Mouse (Mus musculus) lung, adult 2 months (tissue): ENCODE measurements around the gene Coil. TPM values are rescaled to one million over a fixed set of nuclear protein-coding genes. Genes with fewer than 3 reads are reported as not detected.

ENCODE experiments used
- DNase-seq: peaks from one replicate; pipeline ENCODE4 v3.0.0; 2022
- H3K4me1 ChIP-seq: fragments of 200-500 bp; 2 replicates; pipeline ENCODE4 v1.6.1; 2011; ENCODE audit warnings: low read length; ENCODE audit not compliant: control insufficient read depth, insufficient read depth
- H3K4me3 ChIP-seq: fragments of 200-500 bp; replicated peaks from 2 replicates; pipeline ENCODE3; 2011; ENCODE audit warnings: low read depth, mild to moderate bottlenecking, control low read depth, low read length; ENCODE audit errors: extremely low read depth
- CTCF ChIP-seq: fragments of 200-500 bp; IDR thresholded peaks from 2 replicates; pipeline ENCODE4 v1.5.1; 2011; ENCODE audit warnings: mild to moderate bottlenecking, low read length, control low read depth; ENCODE audit not compliant: insufficient read depth
- POLR2A ChIP-seq: fragments of 200-500 bp; IDR thresholded peaks from 2 replicates; pipeline ENCODE4 v1.6.1; 2011; ENCODE audit warnings: low read depth, mild to moderate bottlenecking, control low read depth, low read length, borderline replicate concordance; ENCODE audit errors: extremely low read depth
- WGBS: fragments of 180-500 bp; shearing (Covaris S2); methylation state at CpG from one replicate; pipeline ENCODE4 v1.1.7; 2018; 5-methylcytosine and 5-hydroxymethylcytosine counted together
- polyA plus RNA-seq: library from polyadenylated mRNA; depleted of rRNA; stranded (reverse); fragments of >200 nt; gene quantifications from 2 replicates; pipeline ENCODE4 v1.2.3, GENCODE M21; 2012

Coil gene
- polyA plus RNA-seq, 1 experiment, result 3.5 TPM

- DNase-seq, result no peak
- TF ChIP-seq POLR2A (no peak), CTCF (no peak)
- H3K4me3 ChIP-seq, result no peak overlapping the region
- WGBS, result 70% methylated on average over 5 of the region's 5 CpGs
- H3K4me1 ChIP-seq, result peaks cover 18% of the 10 kb centered on the region
Observed at GRCm38 (mm10) chr11:89002068-89002467, 32.0 kb downstream of the Coil start.

- Histone ChIP-seq H3K4me1 (peaks cover 18% of the 10 kb centered on the region), H3K4me3 (no peak overlapping the region)
- WGBS, result 25% methylated on average over 5 of the region's 5 CpGs
- DNase-seq, result no peak
- TF ChIP-seq CTCF (no peak), POLR2A (no peak)
Observed at GRCm38 (mm10) chr11:89002621-89003020, 32.6 kb downstream of the Coil start.

GRCm38 (mm10) chr11:89003078-89003477 lies 33.0 kb downstream of the Coil start:
- no peak for DNase-seq
- TF ChIP-seq CTCF (no peak), POLR2A (no peak)
- 22% methylated on average over 6 of the region's 6 CpGs for WGBS
- H3K4me1 ChIP-seq, result peaks cover 18% of the 10 kb centered on the region
- H3K4me3 ChIP-seq, result no peak overlapping the region

DNA sequence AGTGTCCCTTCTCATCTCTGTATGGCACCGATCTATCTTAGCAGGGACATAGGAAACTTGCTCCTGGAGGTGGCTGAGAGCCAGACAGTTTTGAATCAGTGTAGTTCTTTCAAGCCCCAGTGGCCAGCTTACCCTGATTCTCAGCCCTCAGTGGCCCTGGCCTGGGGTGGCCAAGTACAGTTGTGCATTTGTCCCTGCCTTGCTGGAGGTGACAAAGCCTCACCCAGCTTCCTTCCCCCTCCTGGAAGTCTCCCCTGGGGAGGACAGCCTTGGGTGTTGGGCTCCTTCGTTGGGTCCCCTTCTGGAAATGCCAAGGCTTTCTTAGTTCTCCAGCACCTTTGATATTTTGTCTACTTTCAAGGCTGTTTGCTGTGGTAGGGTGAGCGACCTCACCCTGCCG lies 33.7 kb downstream of the Coil start:
- 45% methylated on average over 4 of the region's 4 CpGs for WGBS

DNA sequence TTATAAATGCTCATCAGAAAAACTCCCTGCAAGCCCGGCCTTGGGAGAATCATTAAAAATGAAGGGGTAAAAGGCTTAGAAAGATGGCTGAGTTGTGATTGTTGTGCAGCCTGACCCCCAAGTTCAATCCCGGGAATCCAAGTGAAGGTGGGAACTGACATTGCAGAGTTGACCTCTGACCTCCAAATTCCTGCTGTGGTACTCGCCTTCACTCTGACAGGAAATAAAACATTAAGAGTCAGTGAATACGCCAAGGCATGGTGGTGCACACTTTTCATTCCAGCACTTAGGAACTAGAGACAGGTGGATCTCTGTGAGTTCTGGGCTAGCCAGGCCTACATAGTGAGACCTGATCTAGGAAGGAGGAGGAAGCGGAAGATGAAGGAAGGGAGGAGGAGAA lies 35.4 kb downstream of the Coil start:
- no peak for DNase-seq
- Histone ChIP-seq H3K4me3 (no peak overlapping the region), H3K4me1 (peaks cover 18% of the 10 kb centered on the region)
- no peak for TF ChIP-seq CTCF
- TF ChIP-seq POLR2A, result no peak
- WGBS, result 57% methylated on average over 5 of the region's 5 CpGs

More for the DNA sequence above, 33.7 kb downstream of the Coil start:
- Histone ChIP-seq H3K4me3 (no peak overlapping the region), H3K4me1 (peaks cover 18% of the 10 kb centered on the region)
- no peak for DNase-seq
- TF ChIP-seq POLR2A, result no peak
- TF ChIP-seq CTCF, result no peak

GRCm38 (mm10) chr11:89006404-89006803 lies 36.4 kb downstream of the Coil start:
- no peak for DNase-seq
- H3K4me1 ChIP-seq, result peaks cover 11% of the 10 kb centered on the region

DNA sequence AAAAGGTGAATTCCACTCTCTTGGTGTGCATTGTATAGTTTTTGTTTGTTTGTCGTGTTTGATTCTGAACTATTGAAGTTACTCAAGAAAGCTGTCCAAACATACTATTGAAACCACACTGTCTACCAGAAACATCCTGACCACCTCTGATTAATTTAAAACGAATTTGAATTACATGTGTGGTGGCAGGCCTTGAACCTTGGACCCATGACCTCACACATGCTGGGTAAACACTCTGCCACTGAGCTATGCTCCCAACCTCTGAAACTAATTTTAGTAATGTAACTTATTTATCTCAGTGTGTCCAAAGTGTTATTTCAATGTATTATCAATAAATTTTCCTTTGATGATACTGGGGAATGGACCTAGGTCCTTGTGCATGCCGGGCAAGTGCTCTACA lies 37.5 kb downstream of the Coil start:
- TF ChIP-seq POLR2A, result no peak
- no peak for TF ChIP-seq CTCF
- 79% methylated on average over 3 of the region's 3 CpGs for WGBS

More at GRCm38 (mm10) chr11:89006404-89006803, 36.4 kb downstream of the Coil start:
- no peak overlapping the region for H3K4me3 ChIP-seq
- TF ChIP-seq POLR2A, result no peak
- TF ChIP-seq CTCF, result no peak

DNA sequence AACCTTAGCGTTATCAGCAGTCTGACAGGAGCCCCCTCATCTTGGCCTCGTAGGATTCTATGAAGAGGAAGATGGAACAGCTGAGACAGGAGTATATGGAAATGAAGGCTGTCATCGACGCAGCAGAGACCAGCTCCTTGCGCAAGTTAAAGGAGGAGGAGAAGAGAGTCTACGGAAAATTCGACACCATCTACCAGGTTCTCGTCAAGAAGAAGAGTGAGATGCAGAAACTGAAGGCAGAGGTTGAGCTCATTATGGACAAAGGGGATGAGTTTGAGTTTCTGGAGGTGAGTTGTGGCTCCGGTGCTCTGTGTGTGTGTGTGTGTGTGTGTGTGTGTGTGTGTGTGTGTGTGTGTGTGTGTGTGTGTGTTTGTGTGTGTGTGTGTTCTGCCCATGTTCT lies 39.0 kb downstream of the Coil start:
- no peak overlapping the region for H3K4me3 ChIP-seq
- 77% methylated on average over 9 of the region's 9 CpGs for WGBS
- no peak for TF ChIP-seq CTCF
- TF ChIP-seq POLR2A, result no peak
- H3K4me1 ChIP-seq, result no peaks in the 10 kb centered on the region; the same call in 1 of the 2 replicates
- DNase-seq, result no peak

More for the DNA sequence above, 37.5 kb downstream of the Coil start:
- H3K4me1 ChIP-seq, result peaks cover 5% of the 10 kb centered on the region
- DNase-seq, result no peak
- H3K4me3 ChIP-seq, result no peak overlapping the region

GRCm38 (mm10) chr11:89009496-89009895 lies 39.4 kb downstream of the Coil start:
- WGBS, result 62% methylated on average over 7 of the region's 7 CpGs
- no peaks in the 10 kb centered on the region; the same call in 1 of the 2 replicates for H3K4me1 ChIP-seq
- DNase-seq, result no peak
- no peak overlapping the region for H3K4me3 ChIP-seq
- TF ChIP-seq CTCF (no peak), POLR2A (no peak)

DNA sequence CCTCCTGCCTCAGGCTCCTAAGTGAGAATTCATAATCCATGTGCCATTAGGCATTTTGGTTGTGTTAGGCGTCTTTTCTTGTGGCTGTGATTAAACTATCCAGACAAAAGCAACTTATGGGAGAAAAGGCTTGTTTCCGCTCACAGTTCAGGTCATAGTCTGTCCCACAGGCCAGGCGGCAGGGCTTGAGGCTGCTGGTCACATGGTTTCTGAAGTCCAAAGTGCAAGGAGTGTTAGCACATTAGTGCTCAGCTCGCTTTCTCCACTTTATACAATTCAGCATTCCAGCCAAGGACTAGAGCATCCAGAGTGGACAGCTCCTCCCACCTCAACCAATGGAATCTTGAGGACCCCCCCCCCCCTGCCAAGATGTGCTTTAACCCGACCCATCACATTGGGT lies 42.2 kb downstream of the Coil start:
- H3K4me3 ChIP-seq, result no peak overlapping the region
- TF ChIP-seq POLR2A (no peak), CTCF (no peak)
- 86% methylated on average over 5 of the region's 5 CpGs for WGBS
- no peaks in the 10 kb centered on the region; the same call in 1 of the 2 replicates for H3K4me1 ChIP-seq
- no peak for DNase-seq
